Mouse (Mus musculus) ES-E14 (cell line): ENCODE results near the gene Col1a2. TPM values are rescaled to one million over a fixed set of nuclear protein-coding genes. Genes with fewer than 3 reads are reported as not detected.

Experiments used
- DNase-seq: peaks from one replicate; pipeline ENCODE4 v3.0.0-alpha.2; 2013; ENCODE audit warnings: low read depth, low spot score
- H3K27ac ChIP-seq: 2 replicates; pipeline ENCODE4 v1.5.1; 2012; ENCODE audit warnings: low read depth, mild to moderate bottlenecking, low read length, moderate library complexity, mixed read lengths; ENCODE audit not compliant: poor library complexity, insufficient read depth, severe bottlenecking
- H3K36me3 ChIP-seq: 2 replicates; pipeline ENCODE4 v1.6.1; 2012; ENCODE audit warnings: mild to moderate bottlenecking, low read length, moderate library complexity, mixed read lengths; ENCODE audit not compliant: control insufficient read depth, poor library complexity, insufficient read depth, severe bottlenecking
- H3K4me1 ChIP-seq, 2 experiments: fragments of 150-350 bp in 1 of 2; sonication (generic) in 1 of 2; 2 replicates each; pipeline ENCODE4 v1.6.1; 2012; ENCODE audit warnings: low read length in 2 of 2, mild to moderate bottlenecking in 1 of 2, mixed read lengths in 1 of 2; ENCODE audit not compliant: control insufficient read depth in 2 of 2, insufficient read depth in 2 of 2, poor library complexity in 1 of 2
- H3K4me3 ChIP-seq, 2 experiments: fragments of 150-350 bp in 1 of 2; sonication (generic) in 1 of 2; 2 replicates each; pipeline ENCODE4 v1.5.1; 2012; ENCODE audit warnings: low read length in 2 of 2, low read depth in 1 of 2, mild to moderate bottlenecking in 1 of 2, mixed read lengths in 1 of 2; ENCODE audit not compliant: insufficient read depth in 1 of 2, poor library complexity in 1 of 2, severe bottlenecking in 1 of 2
- H3K9ac ChIP-seq: 2 replicates; pipeline ENCODE4 v1.6.1; 2012; ENCODE audit warnings: low read depth, mild to moderate bottlenecking, low read length, mixed read lengths; ENCODE audit not compliant: poor library complexity, insufficient read depth, severe bottlenecking
- H3K9me3 ChIP-seq: fragments of 150-350 bp; sonication (generic); 2 replicates; pipeline ENCODE4 v1.6.1; 2012; ENCODE audit warnings: low read depth, mild to moderate bottlenecking, low read length; ENCODE audit not compliant: control insufficient read depth, insufficient read depth
- CHD2 ChIP-seq: IDR thresholded peaks from 2 replicates; pipeline ENCODE4 v1.6.1; 2014; ENCODE audit warnings: mild to moderate bottlenecking, low read depth, low read length, inconsistent platforms
- HCFC1 ChIP-seq: IDR thresholded peaks from 2 replicates; pipeline ENCODE4 v1.6.1; 2012; ENCODE audit warnings: low read length, inconsistent platforms, borderline replicate concordance; ENCODE audit not compliant: insufficient read depth
- MAFK ChIP-seq: IDR thresholded peaks from 2 replicates; pipeline ENCODE4 v1.6.1; 2014; ENCODE audit warnings: mild to moderate bottlenecking, low read depth, low read length, inconsistent platforms; ENCODE audit not compliant: insufficient read depth
- ZC3H11A ChIP-seq: IDR thresholded peaks from 2 replicates; pipeline ENCODE4 v1.6.1; 2012; ENCODE audit warnings: low read depth, mild to moderate bottlenecking, inconsistent platforms, low read length, borderline replicate concordance
- ZNF384 ChIP-seq: IDR thresholded peaks from 2 replicates; pipeline ENCODE4 v1.6.1; 2012; ENCODE audit warnings: low read depth, low read length, inconsistent platforms
- in situ Hi-C, 2 experiments: fragments of 600-800 bp; cut with MboI; formaldehyde crosslinking; loops; one replicate each; pipeline ENCODE4 v1.15.1; 2025; ENCODE audit warnings: low sequenced_read_pairs in 2 of 2, inconsistent platforms in 1 of 2; ENCODE audit not compliant: unreplicated experiment in 2 of 2
- total RNA-seq: library from RNA; depleted of rRNA; stranded (reverse); fragments of 300-350 nt; gene quantifications from 2 replicates; pipeline ENCODE4 v1.2.3, GENCODE M21; 2012; rRNA removed

Gene Col1a2
- total RNA-seq, 1 experiment = 52.3 TPM

- no peaks in the 10 kb centered on the region for H3K4me1 ChIP-seq
- H3K36me3 ChIP-seq = no peaks in the 10 kb centered on the region
- no peaks in the 10 kb centered on the region for H3K9me3 ChIP-seq
- no peak for DNase-seq
- H3K4me3 ChIP-seq = no peak overlapping the region
- in situ Hi-C loops = no loop called here
- H3K27ac ChIP-seq = no peak overlapping the region
- no peak overlapping the region for H3K9ac ChIP-seq
- no peak for TF ChIP-seq CHD2
- TF ChIP-seq ZC3H11A = no peak
- no peak for TF ChIP-seq MAFK
- no peak for TF ChIP-seq HCFC1
- TF ChIP-seq ZNF384 = no peak
Observed at GRCm38 (mm10) chr6:4583485-4583884, 78.9 kb downstream of the Col1a2 start.

- H3K4me1 ChIP-seq = no peaks in the 10 kb centered on the region
- H3K4me3 ChIP-seq = no peak overlapping the region
- H3K27ac ChIP-seq = no peak overlapping the region
- no peak overlapping the region for H3K9ac ChIP-seq
- no peak for TF ChIP-seq ZNF384
- no peak for TF ChIP-seq CHD2
- no peak for TF ChIP-seq MAFK
- no peaks in the 10 kb centered on the region for H3K36me3 ChIP-seq
- no peak for DNase-seq
- in situ Hi-C loops = no loop called here
- H3K9me3 ChIP-seq = no peaks in the 10 kb centered on the region
Observed at GRCm38 (mm10) chr6:4587946-4588345, 83.3 kb downstream of the Col1a2 start.

GRCm38 (mm10) chr6:4588722-4589121, 84.1 kb downstream of the Col1a2 start:
- Histone ChIP-seq H3K4me1 (no peaks in the 10 kb centered on the region), H3K36me3 (no peaks in the 10 kb centered on the region), H3K27ac (no peak overlapping the region), H3K4me3 (no peak overlapping the region), H3K9ac (no peak overlapping the region), H3K9me3 (no peaks in the 10 kb centered on the region)
- DNase-seq = no peak
- in situ Hi-C loops = no loop called here
- TF ChIP-seq ZNF384 = no peak
- TF ChIP-seq ZC3H11A = no peak
- no peak for TF ChIP-seq CHD2
- no peak for TF ChIP-seq HCFC1
- no peak for TF ChIP-seq MAFK

GRCm38 (mm10) chr6:4590089-4590488, 85.5 kb downstream of the Col1a2 start:
- Histone ChIP-seq H3K9ac (no peak overlapping the region), H3K36me3 (no peaks in the 10 kb centered on the region), H3K27ac (no peak overlapping the region), H3K4me3 (no peak overlapping the region), H3K9me3 (no peaks in the 10 kb centered on the region), H3K4me1 (no peaks in the 10 kb centered on the region)
- TF ChIP-seq ZNF384 (no peak), MAFK (no peak), CHD2 (no peak), ZC3H11A (no peak), HCFC1 (no peak)
- no peak for DNase-seq
- in situ Hi-C loops = no loop called here

Other genes with a start within 250 kb of the Col1a2 start
- 12.5 and 15.6 TPM in 2 replicates for gene Casd1, start 96.0 kb downstream of the Col1a2 start, total RNA-seq
- 9.0 and 19.1 TPM in 2 replicates for gene Sgce, start 242.4 kb downstream of the Col1a2 start, total RNA-seq
- gene Peg10, start 242.5 kb downstream of the Col1a2 start, total RNA-seq = 73.3 and 225 TPM in 2 replicates